Mouse (Mus musculus) central nervous system, embryonic 11.5 days (tissue): ENCODE results near the gene Gm14403. TPM values are rescaled to one million over a fixed set of nuclear protein-coding genes. Genes with fewer than 3 reads are reported as not detected.

Experiments used
- polyA plus RNA-seq: library from polyadenylated mRNA; depleted of rRNA; stranded (reverse); fragments of >200 nt; gene quantifications from 2 replicates; pipeline ENCODE4 v1.2.3, GENCODE M21; 2012; rRNA removed

Gene Gm14403
- 2.2 and 5.5 TPM in 2 replicates for polyA plus RNA-seq

DNA sequence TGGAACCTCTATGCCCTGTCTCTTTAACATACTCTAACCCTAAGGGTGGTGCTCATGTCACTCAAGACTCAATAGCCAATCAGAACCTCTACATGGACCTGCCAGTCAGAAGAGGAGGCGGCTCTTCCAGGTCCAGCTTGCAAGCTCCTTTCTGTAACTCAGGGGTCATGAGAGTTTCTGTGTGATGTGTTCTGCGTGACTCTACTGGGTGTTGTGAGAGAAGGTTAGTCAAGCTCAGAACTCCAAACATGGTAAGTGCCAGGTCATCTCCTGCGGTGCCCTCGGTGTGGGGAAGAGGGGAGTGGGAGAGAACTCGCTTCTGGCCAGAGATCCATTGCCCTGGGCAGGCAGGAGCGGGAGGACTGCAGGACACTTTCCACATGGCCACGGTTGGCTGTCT, at the start of gene Gm14403:
Gene Gm14403, plus strand, starts transcription at position 149 of the 400 bp plus-strand sequence.

GRCm38 (mm10) chr2:177464676-177465075, 33.3 kb upstream of the Gm14403 start, which contains the start of gene Zfp970:
Gene Zfp970, plus strand, starts transcription at chr2:177464733.

Other genes starting within 250 kb of the Gm14403 start
- gene Gm14409, start 231.2 kb upstream of the Gm14403 start, polyA plus RNA-seq, result 0.14 TPM in 1 of 2 replicates, not detected in the other
- 0.31 and 0.46 TPM in 2 replicates for gene Gm14412, start 173.9 kb upstream of the Gm14403 start, polyA plus RNA-seq
- gene Gm14418, start 99.9 kb upstream of the Gm14403 start, polyA plus RNA-seq, result 3.1 and 8.7 TPM in 2 replicates
- gene Zfp970, start 33.5 kb upstream of the Gm14403 start, polyA plus RNA-seq, result 17.2 and 18.5 TPM in 2 replicates
- gene Gm14406, start 80.0 kb downstream of the Gm14403 start, polyA plus RNA-seq, result not detected in 2 replicates